Mouse (Mus musculus) cerebellum, adult 9-10 months (tissue): ENCODE measurements around the gene Zbtb9.
A peak's percentile ranks its signal among the peaks of the same experiment; 100 is the strongest.

Experiments used
- DNase-seq: peaks from one replicate; pipeline ENCODE4 v3.0.0; 2022

Zbtb9 gene

DNA sequence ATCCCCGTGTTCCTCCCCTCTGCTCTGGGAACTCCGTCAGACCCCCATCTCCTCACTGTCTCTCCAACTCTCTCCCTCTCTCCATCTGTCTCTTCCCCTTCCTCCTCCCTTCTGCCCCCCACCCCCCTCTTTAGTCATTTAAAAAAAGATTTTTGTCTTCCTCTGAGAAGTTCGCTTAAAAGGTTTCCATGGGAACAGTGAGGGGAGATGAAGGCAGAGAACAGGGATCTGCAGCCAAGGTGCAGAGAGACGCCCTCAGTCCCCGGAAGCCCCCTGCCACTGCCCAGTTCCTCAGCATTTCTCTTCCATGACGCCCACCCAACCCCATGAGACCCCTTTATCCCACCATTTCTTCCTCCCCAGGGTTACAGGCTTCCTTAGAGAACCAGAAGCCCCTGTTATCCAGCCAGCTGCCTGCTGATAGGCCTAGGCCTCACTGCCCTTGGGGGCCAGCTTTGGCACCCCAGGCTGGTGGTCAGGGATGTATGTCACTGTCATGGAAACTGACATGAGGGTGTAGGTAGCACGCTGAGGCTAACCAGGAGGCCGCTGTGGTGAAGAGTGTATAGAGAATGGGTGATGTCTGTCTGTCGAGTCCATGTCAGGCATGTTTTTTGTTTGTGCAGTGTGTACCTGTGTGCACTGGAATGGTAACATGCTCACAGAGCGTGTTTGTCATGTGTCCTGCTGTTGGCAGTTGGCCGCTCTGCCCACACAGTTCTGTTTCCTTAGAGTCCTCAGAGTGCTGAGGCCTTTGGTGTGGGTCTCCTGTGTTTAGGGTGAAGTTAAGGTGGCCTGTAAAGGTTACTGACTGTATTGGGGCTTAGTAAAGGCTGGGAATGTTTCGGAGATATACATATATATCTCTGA is 25.5 kb upstream of the Zbtb9 start:
- peak; percentile 52 for DNase-seq

GRCm38 (mm10) chr17:26948316-26949050 is 24.5 kb upstream of the Zbtb9 start:
- peak; percentile 58 for DNase-seq

- peak; percentile 58 for DNase-seq
Measured at GRCm38 (mm10) chr17:26949051-26949577, 23.9 kb upstream of the Zbtb9 start.

DNA sequence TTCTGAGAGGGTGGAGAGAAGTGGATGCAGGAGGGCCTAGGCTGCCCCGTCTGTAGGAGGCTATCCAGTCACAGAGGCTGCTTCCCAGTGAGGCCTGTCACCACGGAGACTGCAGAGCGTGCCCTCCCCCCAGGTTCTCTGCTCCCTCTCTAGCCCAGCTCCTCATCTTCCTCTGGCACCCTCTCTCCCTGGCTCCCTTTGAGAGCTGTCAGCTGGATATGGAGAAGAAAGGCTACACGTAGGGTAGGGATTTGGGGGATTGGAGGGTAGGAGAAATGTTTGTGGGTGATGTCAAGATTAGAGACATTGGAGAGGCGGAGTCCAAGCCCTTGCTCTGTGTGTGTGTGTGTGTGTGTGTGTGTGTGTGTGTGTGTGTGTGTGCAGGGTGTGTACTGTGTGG is 23.1 kb upstream of the Zbtb9 start:
- DNase-seq = no peak

DNA sequence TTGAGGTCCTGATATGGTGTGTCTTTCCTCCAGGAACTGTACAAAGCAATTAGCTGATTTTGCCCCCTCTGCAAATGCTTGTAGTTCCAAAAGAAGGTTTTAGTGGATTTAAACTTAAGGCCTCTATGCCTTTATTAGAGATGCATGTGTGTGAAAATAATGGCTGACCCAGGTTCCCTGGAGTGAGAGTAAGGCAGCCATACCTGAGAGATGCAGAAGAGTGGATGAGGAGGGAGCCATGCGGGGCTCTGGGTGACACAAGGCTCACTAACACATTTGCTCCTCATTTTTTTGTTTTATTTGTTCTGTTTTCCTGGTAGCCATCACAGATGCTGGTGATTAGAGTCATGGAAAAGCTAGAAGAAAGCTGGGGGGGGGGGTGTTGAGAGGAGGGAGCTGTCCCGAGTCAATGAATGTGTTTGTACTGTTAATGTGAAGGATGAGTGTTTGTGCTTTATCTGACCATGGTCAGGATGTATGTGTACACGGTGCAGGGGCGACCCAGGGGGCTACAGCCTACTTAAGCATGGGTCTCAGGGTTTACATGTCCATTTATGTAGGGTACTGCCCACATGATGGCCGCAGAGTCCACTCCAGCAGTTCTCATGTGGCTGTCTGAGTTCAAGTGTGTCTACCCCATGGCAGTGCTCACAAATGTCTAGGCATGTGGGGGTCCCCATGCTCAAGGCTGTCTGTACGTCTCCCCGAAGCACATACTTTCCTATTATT is 22.2 kb upstream of the Zbtb9 start:
- DNase-seq = no peak

DNA sequence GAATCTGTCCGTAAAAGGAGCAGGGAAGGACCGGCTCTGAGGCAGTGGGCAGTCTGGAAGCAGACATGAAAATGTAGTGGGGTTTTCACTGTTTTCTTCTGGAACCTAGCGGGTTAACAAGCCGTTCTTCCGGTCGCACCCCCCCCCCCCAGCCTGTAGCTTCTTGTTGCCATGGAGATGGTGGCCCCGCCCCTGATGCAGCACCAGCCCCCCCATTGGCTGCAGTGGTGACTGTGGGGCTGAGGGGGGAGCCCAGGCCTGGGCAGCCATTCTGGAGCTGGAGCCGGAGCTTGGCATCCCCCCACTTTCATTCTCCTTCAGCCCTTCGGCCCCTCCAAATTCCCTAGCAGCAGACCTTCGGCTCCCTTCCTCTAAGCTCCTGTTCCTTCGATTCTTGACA is 21.6 kb upstream of the Zbtb9 start:
- peak; percentile 64 for DNase-seq

DNA sequence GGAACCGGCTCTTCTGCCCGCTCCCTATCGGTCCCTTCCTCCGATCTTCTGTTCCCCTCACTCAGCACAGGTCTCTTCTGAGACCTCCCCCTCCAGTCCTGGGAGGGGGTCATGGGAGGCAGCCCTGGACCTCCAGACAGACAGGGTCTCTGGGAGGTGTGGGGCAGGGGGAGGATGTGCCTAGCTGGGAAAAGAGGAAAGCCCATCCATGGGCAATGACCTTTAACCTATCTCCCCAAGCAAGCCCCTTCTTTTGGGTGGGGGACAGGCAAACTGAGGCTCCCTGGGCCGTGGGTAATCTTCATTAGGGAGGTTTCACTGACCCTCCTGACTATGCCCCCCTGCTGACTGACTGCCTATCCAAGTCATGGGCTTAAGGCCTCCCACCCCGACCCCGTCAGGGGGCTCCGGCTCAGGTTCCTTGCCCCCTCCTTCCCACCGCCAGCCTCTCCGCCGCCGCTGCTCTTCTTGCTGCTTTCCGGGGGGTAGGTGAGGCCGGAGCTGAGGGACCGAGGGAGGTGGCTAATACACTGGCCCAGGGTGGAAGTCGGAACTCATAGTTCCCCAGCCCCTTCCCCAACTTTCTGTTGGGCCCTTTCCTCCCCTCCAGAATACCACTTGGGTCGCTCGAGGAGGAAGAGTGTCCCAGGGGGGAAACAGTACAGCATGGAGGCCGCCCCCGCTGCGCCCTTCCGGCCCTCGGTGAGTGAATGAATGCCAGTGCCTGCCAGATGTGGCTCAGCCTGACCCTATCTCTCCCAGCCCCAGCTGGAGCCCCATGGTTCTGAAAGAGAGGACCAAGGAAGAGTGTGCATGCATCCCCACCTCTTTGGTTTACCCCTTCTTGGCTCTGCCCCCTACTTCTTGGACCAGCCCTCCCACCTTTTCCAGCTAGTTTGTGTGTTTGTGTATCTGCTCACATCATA is 20.8 kb upstream of the Zbtb9 start:
- no peak for DNase-seq

DNA sequence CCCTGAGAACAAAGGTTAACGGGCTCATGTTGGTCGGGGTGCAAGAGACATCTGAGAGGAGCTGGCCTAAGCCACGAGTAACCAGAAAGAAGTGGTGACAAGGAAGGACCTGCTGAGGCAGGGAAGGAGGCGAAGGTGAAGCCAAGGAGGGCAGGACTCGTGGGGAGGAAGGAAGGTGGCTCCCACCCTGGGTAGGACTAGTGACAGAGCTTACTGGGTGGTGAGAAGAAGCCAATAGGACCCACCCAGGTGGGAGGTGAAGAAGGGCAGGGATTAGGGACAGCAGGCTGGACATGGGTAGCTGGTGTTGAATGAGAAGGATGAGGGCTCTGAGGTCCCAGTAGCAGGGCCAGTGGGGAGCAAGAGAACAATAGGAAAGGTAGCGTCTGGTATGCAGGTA is 19.8 kb upstream of the Zbtb9 start:
- DNase-seq = no peak

DNA sequence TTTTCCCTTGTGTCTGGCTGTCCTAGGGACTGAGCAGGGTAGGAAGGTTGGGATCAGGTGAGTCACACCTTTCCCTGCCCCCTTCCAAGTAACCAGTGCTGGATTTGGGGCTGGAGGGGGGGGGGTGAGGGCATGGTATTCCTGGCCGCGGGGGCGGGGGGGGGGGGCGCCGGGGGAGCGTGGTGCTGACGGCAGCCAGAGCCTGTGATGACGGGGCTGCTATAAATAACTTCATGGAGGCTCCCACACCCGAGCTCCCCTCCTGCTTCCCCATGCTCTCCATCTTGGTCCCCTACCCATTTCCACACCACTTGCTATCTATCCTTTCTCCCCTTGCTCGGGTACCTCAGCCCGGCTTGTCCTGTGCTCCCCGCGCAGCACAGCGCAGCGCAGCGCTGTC is 19.2 kb upstream of the Zbtb9 start:
- DNase-seq = no peak

GRCm38 (mm10) chr17:26956309-26956708 is 16.7 kb upstream of the Zbtb9 start:
- no peak for DNase-seq

DNA sequence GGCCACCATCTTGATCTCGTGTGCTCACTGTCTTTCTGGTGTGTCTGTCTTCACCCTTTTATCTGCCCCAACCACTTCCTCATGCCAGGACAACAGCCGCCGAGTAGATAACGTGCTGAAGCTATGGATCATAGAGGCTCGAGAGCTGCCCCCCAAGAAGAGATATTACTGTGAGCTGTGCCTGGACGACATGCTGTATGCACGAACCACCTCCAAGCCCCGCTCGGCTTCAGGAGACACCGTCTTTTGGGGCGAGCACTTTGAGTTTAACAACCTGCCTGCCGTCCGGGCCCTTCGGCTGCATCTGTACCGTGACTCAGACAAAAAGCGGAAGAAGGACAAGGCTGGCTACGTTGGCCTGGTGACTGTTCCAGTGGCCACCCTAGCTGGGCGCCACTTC is 16.1 kb upstream of the Zbtb9 start:
- DNase-seq = no peak

DNA sequence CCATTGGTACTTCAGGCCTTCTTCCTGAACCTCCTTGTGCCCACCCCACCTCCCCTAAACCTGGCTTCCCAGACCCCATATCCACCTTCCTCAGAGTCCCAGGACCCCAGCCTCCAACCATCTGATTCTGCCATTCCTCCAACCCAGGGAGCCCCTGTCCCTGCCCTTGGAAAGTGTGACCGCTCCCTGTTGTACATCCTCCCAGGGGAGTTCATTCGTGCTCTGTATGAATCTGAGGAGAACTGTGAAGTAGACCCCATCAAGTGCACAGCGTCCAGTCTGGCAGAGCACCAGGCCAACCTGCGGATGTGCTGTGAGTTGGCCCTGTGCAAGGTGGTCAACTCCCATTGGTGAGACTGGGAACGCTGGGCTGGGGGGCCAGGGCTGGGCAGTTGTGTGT is 15.1 kb upstream of the Zbtb9 start:
- DNase-seq = no peak

DNA sequence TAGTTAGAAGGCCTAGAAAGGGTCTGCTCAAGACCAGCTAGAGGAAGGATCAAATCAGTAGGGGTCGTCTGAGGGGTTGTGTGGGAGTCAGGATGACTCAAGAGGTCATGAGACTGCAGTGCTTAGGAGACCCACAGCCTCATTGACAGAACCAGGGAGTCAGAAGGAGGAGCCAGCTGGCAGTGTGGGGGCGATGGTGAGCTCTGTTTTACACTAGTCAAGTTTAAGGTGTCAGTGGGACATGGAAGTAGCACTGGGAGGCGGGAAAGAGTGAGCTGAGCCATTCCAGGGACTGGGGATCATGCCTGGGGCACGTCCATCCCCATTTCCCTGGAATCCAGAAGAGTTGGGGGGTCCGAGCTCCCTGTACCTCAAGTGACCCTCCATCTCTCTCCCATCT is 14.1 kb upstream of the Zbtb9 start:
- no peak for DNase-seq

DNA sequence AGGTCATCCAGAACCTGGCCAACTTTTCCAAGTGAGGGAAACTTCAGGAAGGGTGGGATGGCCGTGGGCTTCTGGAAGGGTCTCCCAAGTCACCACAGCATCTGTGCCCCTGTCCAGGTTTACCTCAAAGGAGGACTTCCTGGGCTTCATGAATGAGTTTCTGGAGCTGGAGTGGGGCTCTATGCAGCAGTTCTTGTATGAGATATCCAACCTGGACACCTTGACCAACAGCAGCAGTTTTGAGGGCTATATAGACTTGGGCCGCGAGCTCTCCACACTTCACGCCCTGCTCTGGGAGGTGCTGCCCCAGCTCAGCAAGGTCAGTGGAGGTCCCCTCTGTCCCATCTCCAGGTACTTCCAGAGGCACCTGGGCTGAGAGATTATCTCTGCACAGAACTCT is 13.2 kb upstream of the Zbtb9 start:
- no peak for DNase-seq

DNA sequence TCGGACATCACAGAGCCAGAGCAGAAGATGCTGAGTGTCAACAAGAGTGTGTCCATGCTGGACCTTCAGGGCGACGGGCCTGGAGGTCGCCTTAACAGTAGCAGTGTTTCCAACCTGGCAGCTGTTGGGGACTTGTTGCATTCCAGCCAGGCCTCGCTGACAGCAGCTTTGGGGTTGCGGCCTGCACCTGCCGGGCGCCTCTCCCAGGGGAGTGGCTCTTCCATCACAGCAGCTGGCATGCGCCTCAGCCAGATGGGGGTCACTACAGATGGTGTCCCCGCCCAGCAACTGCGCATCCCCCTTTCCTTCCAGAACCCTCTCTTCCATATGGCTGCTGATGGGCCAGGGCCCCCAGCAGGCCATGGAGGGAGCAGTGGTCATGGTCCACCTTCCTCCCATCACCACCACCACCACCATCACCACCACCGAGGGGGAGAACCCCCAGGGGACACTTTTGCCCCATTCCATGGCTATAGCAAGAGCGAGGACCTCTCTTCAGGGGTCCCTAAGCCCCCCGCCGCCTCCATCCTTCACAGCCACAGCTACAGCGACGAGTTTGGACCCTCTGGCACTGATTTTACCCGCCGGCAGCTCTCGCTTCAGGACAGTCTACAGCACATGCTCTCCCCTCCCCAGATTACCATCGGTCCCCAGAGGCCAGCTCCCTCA is 11.3 kb upstream of the Zbtb9 start:
- no peak for DNase-seq

DNA sequence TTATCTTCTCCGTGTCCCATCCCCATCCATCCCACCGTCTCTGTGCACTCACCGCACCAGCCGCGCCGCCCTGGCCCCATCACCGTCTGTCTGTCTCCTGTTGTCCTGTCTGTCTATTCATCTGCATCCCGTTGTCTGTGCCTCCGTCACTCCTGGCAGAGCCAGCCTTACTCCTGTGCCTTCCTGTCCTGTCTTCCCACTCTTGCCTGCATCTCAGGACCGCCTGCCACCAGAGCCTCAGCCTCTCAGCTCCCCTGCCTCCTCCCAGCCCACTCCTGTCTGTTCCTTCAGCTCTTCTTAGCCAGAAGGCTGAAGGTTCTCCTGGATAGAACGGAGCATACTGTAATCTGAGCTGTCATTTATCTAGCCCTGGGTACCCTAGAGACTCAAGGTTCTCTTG is 6.0 kb upstream of the Zbtb9 start:
- peak; percentile 8 for DNase-seq

DNA sequence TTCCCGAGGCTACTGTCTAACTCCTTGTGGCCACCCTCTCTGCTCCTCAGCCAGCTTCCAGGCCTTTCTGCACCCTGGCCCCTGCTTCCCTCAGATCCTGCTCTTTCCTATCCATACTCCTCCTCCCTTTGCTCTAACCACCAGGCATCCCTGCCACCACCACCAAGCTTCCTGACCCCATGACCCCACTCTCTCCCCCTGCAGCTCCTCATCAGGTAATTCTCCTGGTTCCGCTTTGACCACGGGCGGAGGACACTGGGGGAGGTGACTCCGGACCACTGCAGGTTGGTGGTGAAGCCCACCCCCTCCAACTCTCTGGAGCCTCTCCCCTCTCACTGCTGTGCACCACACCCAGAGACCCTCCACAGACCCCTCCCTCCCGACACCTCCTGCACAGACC is 5.5 kb upstream of the Zbtb9 start:
- peak; percentile 6 for DNase-seq

- DNase-seq = peak; percentile 7
Measured at GRCm38 (mm10) chr17:26968200-26968611, 4.8 kb upstream of the Zbtb9 start.

GRCm38 (mm10) chr17:26969257-26969656 is 3.7 kb upstream of the Zbtb9 start:
- DNase-seq = no peak

- peak; percentile 5 for DNase-seq
Measured at GRCm38 (mm10) chr17:26970221-26970620, 2.7 kb upstream of the Zbtb9 start.

- no peak for DNase-seq
Measured at GRCm38 (mm10) chr17:26971247-26971905, 1.6 kb upstream of the Zbtb9 start.
